Mouse (Mus musculus) C2C12 (cell line): ENCODE measurements around the gene Rai14. TPM values are rescaled to one million over a fixed set of nuclear protein-coding genes. Genes with fewer than 3 reads are reported as not detected.

ENCODE experiments used
- H3K27me3 ChIP-seq: one replicate; pipeline ENCODE4 v1.6.1; 2011; ENCODE audit not compliant: control insufficient read depth, insufficient read depth, insufficient read length
- H3K36me3 ChIP-seq: one replicate; pipeline ENCODE4 v1.6.1; 2011; ENCODE audit not compliant: control insufficient read depth, insufficient read depth
- H3K4me3 ChIP-seq: one replicate; pipeline ENCODE4 v1.5.1; 2011; ENCODE audit warnings: mild to moderate bottlenecking, control low read depth; ENCODE audit not compliant: poor library complexity, insufficient read depth, severe bottlenecking
- H3K79me2 ChIP-seq: one replicate; pipeline ENCODE4 v1.6.1; 2011; ENCODE audit not compliant: control insufficient read depth, insufficient read depth
- H3K79me3 ChIP-seq: one replicate; pipeline ENCODE4 v1.6.1; 2011; ENCODE audit warnings: low read depth, control low read depth
- H3ac ChIP-seq: one replicate; pipeline ENCODE3; 2011; ENCODE audit warnings: low read depth; ENCODE audit not compliant: control insufficient read depth, insufficient read length
- CEBPB ChIP-seq: IDR thresholded peaks from one replicate; pipeline ENCODE4 v1.6.1; 2011; ENCODE audit warnings: low read depth, mild to moderate bottlenecking, control low read depth, moderate library complexity
- CTCF ChIP-seq: IDR thresholded peaks from one replicate; pipeline ENCODE4 v1.5.1; 2011; ENCODE audit not compliant: control insufficient read depth, insufficient read depth, insufficient read length
- FOSL1 ChIP-seq: IDR thresholded peaks from one replicate; pipeline ENCODE4 v1.8.0; 2011; ENCODE audit warnings: mild to moderate bottlenecking, low read length; ENCODE audit not compliant: poor library complexity, insufficient read depth, severe bottlenecking
- MAX ChIP-seq: IDR thresholded peaks from one replicate; pipeline ENCODE4 v1.6.1; 2011; ENCODE audit warnings: mild to moderate bottlenecking, control low read depth
- MYOD1 ChIP-seq: IDR thresholded peaks from one replicate; pipeline ENCODE4 v1.6.1; 2011; ENCODE audit warnings: low read depth; ENCODE audit not compliant: control insufficient read depth, insufficient read length
- MYOG ChIP-seq: IDR thresholded peaks from one replicate; pipeline ENCODE4 v1.6.1; 2011; ENCODE audit not compliant: control insufficient read depth, insufficient read length; ENCODE audit errors: extremely low read depth
- USF1 ChIP-seq: IDR thresholded peaks from one replicate; pipeline ENCODE4 v1.6.1; 2011; ENCODE audit warnings: low read depth, mild to moderate bottlenecking, control low read depth, moderate library complexity
- polyA plus RNA-seq: library from polyadenylated mRNA; unstranded; fragments of >200 nt; fragmentation: generic; extraction: Trizol; gene quantifications from one replicate; pipeline ENCODE4 v1.2.1, GENCODE M21; 2012; ENCODE audit warnings: missing spikeins

Rai14 gene
- polyA plus RNA-seq, 1 experiment: 55.1 TPM

DNA sequence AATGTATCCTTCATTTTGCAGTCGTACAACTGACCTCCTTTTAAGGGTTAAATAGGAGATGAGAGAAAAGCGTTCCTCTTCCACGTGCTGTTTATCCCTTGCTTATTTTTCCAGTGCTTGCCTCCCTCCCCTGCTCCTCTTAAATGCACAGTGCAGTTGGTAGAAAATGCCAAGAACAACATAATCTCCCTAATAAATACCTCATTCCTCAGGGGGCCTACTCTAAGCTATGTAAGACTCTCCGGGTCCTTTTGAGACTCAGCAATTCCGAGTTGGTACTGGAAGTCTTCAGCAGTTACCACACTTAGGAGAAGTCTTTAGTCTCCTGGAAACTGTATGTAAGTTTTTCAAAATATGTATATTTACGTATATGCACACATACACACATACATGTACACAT lies 22.9 kb downstream of the Rai14 start:
- peaks cover 67% of the 10 kb centered on the region for H3K36me3 ChIP-seq
- H3K79me3 ChIP-seq: peaks cover 86% of the 10 kb centered on the region
- no peak overlapping the region for H3ac ChIP-seq
- H3K79me2 ChIP-seq: peaks cover 100% of the 10 kb centered on the region
- TF ChIP-seq MYOD1 (no peak), MYOG (no peak), FOSL1 (no peak), MAX (no peak), USF1 (no peak), CEBPB (no peak), CTCF (no peak)
- H3K4me3 ChIP-seq: no peak overlapping the region
- no peaks in the 10 kb centered on the region for H3K27me3 ChIP-seq

DNA sequence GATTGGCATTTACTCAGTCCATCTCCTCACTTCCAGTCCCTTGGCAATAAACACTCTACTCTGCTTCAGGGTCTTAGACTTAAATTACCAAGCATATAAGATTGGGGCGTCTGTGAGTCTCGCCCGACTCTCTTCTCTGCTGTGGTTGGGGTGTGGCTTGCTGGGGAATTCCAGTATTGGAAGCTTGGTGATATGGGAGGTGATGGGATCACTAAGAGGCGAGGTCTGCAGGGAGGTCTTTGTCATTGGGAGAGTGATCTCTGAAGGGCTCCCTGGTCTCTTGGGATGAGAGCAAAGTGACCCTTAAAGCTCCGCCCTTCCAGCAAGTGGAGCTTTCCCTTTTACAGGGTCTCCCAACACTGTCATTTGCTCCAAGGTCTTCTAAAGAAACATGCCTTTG lies 23.5 kb downstream of the Rai14 start:
- Histone ChIP-seq H3K4me3 (no peak overlapping the region), H3ac (no peak overlapping the region), H3K36me3 (peaks cover 72% of the 10 kb centered on the region), H3K79me2 (peaks cover 100% of the 10 kb centered on the region), H3K79me3 (peaks cover 83% of the 10 kb centered on the region), H3K27me3 (no peaks in the 10 kb centered on the region)
- no peak for TF ChIP-seq FOSL1
- no peak for TF ChIP-seq USF1
- no peak for TF ChIP-seq MYOG
- no peak for TF ChIP-seq MYOD1
- TF ChIP-seq MAX: no peak
- no peak for TF ChIP-seq CTCF
- no peak for TF ChIP-seq CEBPB

DNA sequence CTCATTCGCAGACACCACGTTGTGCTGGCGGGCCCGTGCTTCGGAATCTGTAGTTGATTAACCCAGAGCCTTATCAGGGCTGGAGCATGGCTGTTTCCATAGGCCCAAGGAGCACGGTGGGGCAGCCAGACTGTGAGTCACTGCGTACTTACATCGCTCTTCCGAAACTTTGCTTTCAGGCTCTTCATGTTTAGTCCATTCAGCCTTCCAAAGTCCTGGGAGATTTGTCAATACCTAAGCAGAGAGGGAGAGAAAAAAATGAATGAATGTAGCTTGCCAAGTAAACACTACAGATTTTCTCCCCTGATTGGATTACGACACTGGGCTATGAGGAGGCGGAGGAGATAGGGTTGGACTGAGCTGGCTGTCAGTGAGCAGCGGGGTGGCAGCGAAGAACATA lies 24.2 kb downstream of the Rai14 start:
- Histone ChIP-seq H3K4me3 (no peak overlapping the region), H3K79me2 (peaks cover 100% of the 10 kb centered on the region), H3K27me3 (no peaks in the 10 kb centered on the region), H3K79me3 (peaks cover 83% of the 10 kb centered on the region), H3ac (no peak overlapping the region), H3K36me3 (peaks cover 76% of the 10 kb centered on the region)
- TF ChIP-seq CEBPB: no peak
- no peak for TF ChIP-seq MYOD1
- TF ChIP-seq CTCF: no peak
- no peak for TF ChIP-seq MAX
- no peak for TF ChIP-seq FOSL1
- no peak for TF ChIP-seq USF1
- TF ChIP-seq MYOG: no peak

DNA sequence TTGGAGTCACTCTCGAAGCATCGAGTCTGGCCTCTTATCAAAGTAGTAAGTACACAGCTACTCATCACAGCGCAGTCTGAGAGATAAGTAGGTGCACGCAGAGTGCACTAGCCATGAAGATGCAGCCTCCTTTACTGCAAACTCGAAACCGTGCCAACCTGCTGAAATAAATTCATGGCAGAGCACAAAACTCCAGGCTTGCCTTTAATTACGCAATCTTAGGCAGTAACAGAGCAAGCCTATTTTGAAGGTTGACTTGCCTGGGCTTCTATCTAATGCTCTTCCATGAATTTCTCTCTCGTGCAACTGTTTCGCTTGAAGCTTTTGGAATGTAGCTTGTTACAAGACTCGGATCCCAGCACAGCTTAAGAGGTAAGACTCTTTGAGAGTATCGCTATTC lies 25.1 kb downstream of the Rai14 start:
- Histone ChIP-seq H3K79me2 (peaks cover 100% of the 10 kb centered on the region), H3ac (no peak overlapping the region), H3K36me3 (peaks cover 72% of the 10 kb centered on the region), H3K4me3 (no peak overlapping the region), H3K27me3 (no peaks in the 10 kb centered on the region), H3K79me3 (peaks cover 82% of the 10 kb centered on the region)
- TF ChIP-seq MYOG (no peak), USF1 (no peak), MYOD1 (no peak), CEBPB (peak; percentile 78)

DNA sequence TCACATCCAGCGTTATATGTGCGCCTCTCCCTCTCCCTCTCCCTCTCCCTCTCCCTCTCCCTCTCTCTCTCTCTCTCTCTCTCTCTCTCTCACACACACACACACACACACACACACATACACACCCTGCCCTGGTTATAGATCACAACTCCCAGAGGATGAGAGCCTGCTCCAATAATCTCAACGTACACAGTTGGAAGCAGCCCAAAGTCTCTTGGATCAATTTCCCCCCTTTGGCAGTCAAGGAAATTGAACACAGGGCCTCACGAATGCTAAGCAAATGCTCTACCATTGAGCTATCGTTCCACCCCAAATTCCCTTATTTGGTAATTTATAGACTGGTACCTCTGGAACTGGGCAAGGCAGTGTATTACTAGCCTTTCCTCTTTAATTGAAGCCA lies 25.7 kb downstream of the Rai14 start:
- Histone ChIP-seq H3ac (no peak overlapping the region), H3K27me3 (no peaks in the 10 kb centered on the region), H3K79me3 (peaks cover 82% of the 10 kb centered on the region), H3K36me3 (peaks cover 72% of the 10 kb centered on the region), H3K79me2 (peaks cover 100% of the 10 kb centered on the region), H3K4me3 (no peak overlapping the region)
- TF ChIP-seq MAX (no peak), CTCF (no peak), CEBPB (no peak), MYOG (no peak), USF1 (no peak)

DNA sequence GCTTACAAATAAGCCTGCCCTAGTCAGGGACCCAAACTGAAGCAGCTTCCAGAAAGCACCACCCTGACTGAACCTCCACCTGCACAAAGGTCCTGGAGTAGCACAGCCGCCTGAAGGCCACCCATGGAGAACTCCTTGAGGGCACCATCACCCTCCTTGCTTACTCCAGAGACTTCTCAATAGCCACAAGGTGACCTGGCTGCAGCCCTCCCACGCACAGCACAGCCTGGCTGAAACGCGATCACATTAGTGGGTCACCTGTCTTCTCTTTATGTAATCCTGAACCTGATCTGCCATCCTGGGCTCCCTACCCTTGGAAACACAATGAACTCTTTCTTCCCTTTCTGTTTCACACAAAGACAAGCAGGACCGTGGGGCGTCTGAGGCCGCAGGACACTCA lies 27.1 kb downstream of the Rai14 start:
- Histone ChIP-seq H3K79me3 (peaks cover 81% of the 10 kb centered on the region), H3K79me2 (peaks cover 100% of the 10 kb centered on the region), H3ac (no peak overlapping the region), H3K36me3 (peaks cover 72% of the 10 kb centered on the region), H3K27me3 (no peaks in the 10 kb centered on the region), H3K4me3 (no peak overlapping the region)
- TF ChIP-seq FOSL1: no peak
- no peak for TF ChIP-seq MYOD1
- TF ChIP-seq CTCF: no peak
- TF ChIP-seq MAX: no peak
- TF ChIP-seq MYOG: no peak
- TF ChIP-seq CEBPB: no peak
- TF ChIP-seq USF1: no peak
